ENCODE assay signal across 20 mouse cellular contexts in the genomic region with DNA sequence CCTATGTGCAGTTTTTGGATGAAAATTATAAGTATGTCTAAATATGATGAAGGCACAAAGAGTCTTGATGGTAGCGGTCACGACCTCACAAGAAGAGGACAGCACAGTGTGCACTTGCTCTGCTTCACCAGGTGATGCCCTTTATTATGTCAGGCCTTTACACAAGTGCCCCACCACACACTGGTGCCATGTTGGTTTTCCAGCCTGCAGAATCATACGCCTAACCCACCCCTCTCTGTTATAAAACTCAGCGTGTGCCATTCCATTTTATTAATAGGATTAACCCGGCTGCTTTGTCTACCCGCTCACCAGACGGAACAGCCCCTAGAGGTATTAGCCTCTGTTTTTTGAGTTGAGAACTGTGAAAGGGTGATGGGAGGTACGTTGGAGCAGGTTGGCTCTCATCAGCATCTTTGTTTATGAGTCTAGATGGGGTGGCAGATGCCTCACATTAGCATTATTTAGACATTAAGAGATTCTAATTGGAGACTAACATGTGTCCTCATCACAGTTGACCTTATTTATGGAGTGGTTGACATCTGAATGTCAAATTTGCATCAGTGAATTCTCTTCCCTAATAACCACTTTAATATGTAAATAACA.
DNase-seq lines count a peak whose midpoint lies in the region; ATAC-seq and TF ChIP-seq lines count a peak whose summit lies in the region.
"Had no signal": no experiment of that assay in that cellular context is flagged by ENCODE, and none has a peak within 500 bp of the region (broad histone marks: within the 10 kb centered on the region; RNA-seq: fewer than 3 reads in every experiment).

No protein-coding gene starts in this region.

- no peak overlapping the region for H3K4me2 ChIP-seq in forebrain, embryonic 13.5 days
- no peak overlapping the region for H3K4me2 ChIP-seq in midbrain, embryonic 14.5 days (ENCODE audit: low read length)
- no peak overlapping the region for H3K4me2 ChIP-seq in midbrain, embryonic 15.5 days
- no peak overlapping the region for H3K4me2 ChIP-seq in forebrain, postnatal 0 days (ENCODE audit: low read depth)
- H3K4me2 ChIP-seq: embryonic facial prominence, embryonic 12.5 days; heart, embryonic 13.5 days had no signal

- DNase-seq in forebrain, embryonic 10.5 days (ENCODE audit: extremely low spot score, low spot score) = no peak
- no peak for DNase-seq in layer of hippocampus, adult 2 months (ENCODE audit: low spot score in 2 of 2)
- DNase-seq in layer of hippocampus, adult 8-10 months (ENCODE audit: low spot score in 2 of 2) = no peak
- peak; percentile 15 for DNase-seq in midbrain, embryonic 14.5 days
- DNase-seq in forebrain, postnatal 0 days = no peak
- DNase-seq: adrenal gland, postnatal 10 days; B cell, adult 2 months; cerebellum, adult 11-12 months; cerebellum, adult 9-10 months; cerebellum, postnatal 25 days; gastrocnemius, postnatal 36 days; heart, adult 11 months; heart, postnatal 36 days had no signal

- peak; percentile 61 for ATAC-seq in forebrain, embryonic 13.5 days
- no peak; the same call in 1 of the 2 replicates for ATAC-seq in midbrain, embryonic 14.5 days (ENCODE audit: low FRiP score, low TSS enrichment)
- no peak for ATAC-seq in midbrain, embryonic 15.5 days (replicated peaks)
- peak; percentile 32; the same call in 1 of the 2 replicates for ATAC-seq in forebrain, postnatal 0 days
- ATAC-seq: CD4-positive, CD25-positive, alpha-beta regulatory T cell, adult 4 months; hindbrain, postnatal 0 days had no signal

- WGBS in forebrain, embryonic 13.5 days = 45% methylated on average over 8 of the region's 8 CpGs
- WGBS in forebrain, embryonic 10.5 days = 70% methylated on average over 8 of the region's 8 CpGs
- WGBS in midbrain, embryonic 14.5 days = 29% methylated on average over 8 of the region's 8 CpGs
- 35% methylated on average over 8 of the region's 8 CpGs for WGBS in midbrain, embryonic 15.5 days
- WGBS in forebrain, postnatal 0 days = 48% methylated on average over 8 of the region's 8 CpGs

- H3K27ac ChIP-seq in forebrain, embryonic 13.5 days = no peak overlapping the region
- no peak overlapping the region for H3K27ac ChIP-seq in forebrain, embryonic 10.5 days
- H3K27ac ChIP-seq in layer of hippocampus, adult 2 months = peak overlapping the region; percentile 51; the same call in 1 of the 2 replicates
- no peak overlapping the region for H3K27ac ChIP-seq in midbrain, embryonic 14.5 days (replicated peaks; ENCODE audit: low read depth, low read length)
- H3K27ac ChIP-seq in midbrain, embryonic 15.5 days = no peak overlapping the region
- H3K27ac ChIP-seq in forebrain, postnatal 0 days (ENCODE audit: low read depth, low read length) = no peak overlapping the region
- H3K27ac ChIP-seq: embryonic facial prominence, embryonic 12.5 days; heart, embryonic 13.5 days; hindbrain, postnatal 0 days had no signal

- H3K9ac ChIP-seq in forebrain, embryonic 13.5 days = no peak overlapping the region
- H3K9ac ChIP-seq in midbrain, embryonic 14.5 days (replicated peaks; ENCODE audit: low read length) = no peak overlapping the region
- no peak overlapping the region for H3K9ac ChIP-seq in midbrain, embryonic 15.5 days
- no peak overlapping the region for H3K9ac ChIP-seq in forebrain, postnatal 0 days
- H3K9ac ChIP-seq: embryonic facial prominence, embryonic 12.5 days; heart, embryonic 13.5 days had no signal

- H3K4me3 ChIP-seq in forebrain, embryonic 13.5 days = no peak overlapping the region
- no peak overlapping the region for H3K4me3 ChIP-seq in forebrain, embryonic 10.5 days
- no peak overlapping the region for H3K4me3 ChIP-seq in layer of hippocampus, adult 2 months
- no peak overlapping the region for H3K4me3 ChIP-seq in midbrain, embryonic 14.5 days (replicated peaks; ENCODE audit: low read depth, low read length)
- H3K4me3 ChIP-seq in midbrain, embryonic 15.5 days = no peak overlapping the region
- no peak overlapping the region for H3K4me3 ChIP-seq in forebrain, postnatal 0 days (ENCODE audit: low read depth, low read length)
- H3K4me3 ChIP-seq: embryonic facial prominence, embryonic 12.5 days; heart, embryonic 13.5 days had no signal

- H3K36me3 ChIP-seq in forebrain, embryonic 13.5 days (ENCODE audit: poor library complexity, severe bottlenecking) = no peaks in the 10 kb centered on the region
- no peaks in the 10 kb centered on the region for H3K36me3 ChIP-seq in forebrain, embryonic 10.5 days (replicated peaks)
- H3K36me3 ChIP-seq in midbrain, embryonic 14.5 days (ENCODE audit: control insufficient read depth, insufficient read depth, low read length) = no peaks in the 10 kb centered on the region
- H3K36me3 ChIP-seq in midbrain, embryonic 15.5 days (replicated peaks) = no peaks in the 10 kb centered on the region
- H3K36me3 ChIP-seq in forebrain, postnatal 0 days (ENCODE audit: insufficient read depth) = no peaks in the 10 kb centered on the region
- H3K36me3 ChIP-seq: embryonic facial prominence, embryonic 12.5 days; G1E; heart, embryonic 13.5 days had no signal

- H3K27me3 ChIP-seq in forebrain, embryonic 13.5 days = no peaks in the 10 kb centered on the region
- no peaks in the 10 kb centered on the region for H3K27me3 ChIP-seq in forebrain, embryonic 10.5 days (ENCODE audit: poor library complexity, severe bottlenecking)
- no peaks in the 10 kb centered on the region for H3K27me3 ChIP-seq in midbrain, embryonic 14.5 days (ENCODE audit: control insufficient read depth, insufficient read depth, low read length)
- H3K27me3 ChIP-seq in midbrain, embryonic 15.5 days (replicated peaks) = no peaks in the 10 kb centered on the region
- no peaks in the 10 kb centered on the region for H3K27me3 ChIP-seq in forebrain, postnatal 0 days (ENCODE audit: insufficient read depth, low read length)
- H3K27me3 ChIP-seq: embryonic facial prominence, embryonic 12.5 days; heart, embryonic 13.5 days had no signal

- no peak for TF ChIP-seq CTCF in layer of hippocampus, adult 2 months (conservative IDR thresholded peaks at IDR 0.05)
- no peak for TF ChIP-seq CTCF in forebrain, postnatal 0 days (IDR thresholded peaks at IDR 0.05; ENCODE audit: low read depth)

- H3K4me1 ChIP-seq in forebrain, embryonic 13.5 days = no peaks in the 10 kb centered on the region
- peaks cover 3% of the 10 kb centered on the region; the same call in 1 of the 2 replicates for H3K4me1 ChIP-seq in forebrain, embryonic 10.5 days
- no peaks in the 10 kb centered on the region for H3K4me1 ChIP-seq in midbrain, embryonic 14.5 days (ENCODE audit: control insufficient read depth, insufficient read depth, low read length)
- no peaks in the 10 kb centered on the region for H3K4me1 ChIP-seq in midbrain, embryonic 15.5 days
- no peaks in the 10 kb centered on the region for H3K4me1 ChIP-seq in forebrain, postnatal 0 days (ENCODE audit: insufficient read depth)
- H3K4me1 ChIP-seq: embryonic facial prominence, embryonic 12.5 days; heart, embryonic 13.5 days had no signal

- no peaks in the 10 kb centered on the region for H3K9me3 ChIP-seq in forebrain, embryonic 13.5 days (replicated peaks)
- H3K9me3 ChIP-seq in forebrain, embryonic 10.5 days = no peaks in the 10 kb centered on the region
- H3K9me3 ChIP-seq in midbrain, embryonic 14.5 days (ENCODE audit: control insufficient read depth, low read length) = no peaks in the 10 kb centered on the region
- no peaks in the 10 kb centered on the region for H3K9me3 ChIP-seq in midbrain, embryonic 15.5 days
- H3K9me3 ChIP-seq in forebrain, postnatal 0 days (ENCODE audit: low read length) = no peaks in the 10 kb centered on the region
- H3K9me3 ChIP-seq: embryonic facial prominence, embryonic 12.5 days; G1E; heart, embryonic 13.5 days had no signal

Comparison
In these comparisons a context has a peak if more than half of its experiments do, and no peak if none do; other contexts are left out.
1. ATAC-seq: peak in forebrain, embryonic 13.5 days (single experiment) and forebrain, postnatal 0 days (single experiment); none in midbrain, embryonic 14.5 days (single experiment) and midbrain, embryonic 15.5 days (single experiment).